Mouse (Mus musculus) cortical plate, adult 2 months (tissue): Measurements from ENCODE around the gene Senp3.

ENCODE experiments used
- CTCF ChIP-seq: fragments of 200-500 bp; IDR thresholded peaks from 2 replicates; pipeline ENCODE4 v1.5.1; 2011; ENCODE audit warnings: mild to moderate bottlenecking, control low read depth, low read length; ENCODE audit not compliant: insufficient read depth; ENCODE audit errors: extremely low read depth
- POLR2A ChIP-seq: fragments of 200-500 bp; IDR thresholded peaks from 2 replicates; pipeline ENCODE4 v1.6.1; 2011; ENCODE audit warnings: mild to moderate bottlenecking, low read length, control low read depth; ENCODE audit not compliant: insufficient read depth; ENCODE audit errors: extremely low read depth

DNA sequence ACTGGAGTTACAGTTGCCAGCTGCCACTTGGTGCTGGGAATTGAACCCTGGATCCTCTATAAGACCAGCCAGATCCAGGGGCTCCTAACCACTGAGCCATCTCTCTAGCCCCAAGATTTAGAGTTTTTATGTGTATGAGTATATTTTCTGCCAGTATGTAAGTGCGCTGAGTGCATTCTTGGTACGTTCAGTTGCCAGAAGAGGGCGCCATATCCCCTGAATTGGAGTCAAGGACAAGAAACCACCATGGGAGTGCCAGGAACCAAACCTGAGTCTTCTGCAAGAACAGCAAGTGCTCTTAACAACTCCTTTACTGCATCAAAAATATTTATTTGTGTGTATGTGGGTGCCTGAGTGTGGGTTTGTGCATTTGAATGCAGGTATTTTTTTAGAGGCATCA is 47.2 kb upstream of the Senp3 start:
- TF ChIP-seq POLR2A (no peak), CTCF (peak; percentile 35)
